Mouse (Mus musculus) E14TG2a.4 (cell line): ENCODE data around the gene Hp.

Experiments
- CTCF ChIP-seq: conservative IDR thresholded peaks from 2 replicates; pipeline ENCODE4 v1.5.1; 2014; ENCODE audit warnings: low read length
- POU5F1 ChIP-seq: IDR thresholded peaks from 2 replicates; pipeline ENCODE4 v1.6.1; 2014; ENCODE audit warnings: low read length, borderline replicate concordance

- TF ChIP-seq CTCF, result no peak
- TF ChIP-seq POU5F1, result no peak
These were observed 36.8 kb downstream of the Hp start for GRCm38 (mm10) chr8:109542165-109542564.
